Mouse (Mus musculus): ENCODE measurements around the gene Atp5b. TPM values are rescaled to one million over a fixed set of nuclear protein-coding genes. Genes with fewer than 3 reads are reported as not detected.
A peak's percentile ranks its signal among the peaks of the same experiment; 100 is the strongest.

Gene Atp5b
- polyA plus RNA-seq, 1 experiment from 2014 or later = 2,273 TPM

DNA sequence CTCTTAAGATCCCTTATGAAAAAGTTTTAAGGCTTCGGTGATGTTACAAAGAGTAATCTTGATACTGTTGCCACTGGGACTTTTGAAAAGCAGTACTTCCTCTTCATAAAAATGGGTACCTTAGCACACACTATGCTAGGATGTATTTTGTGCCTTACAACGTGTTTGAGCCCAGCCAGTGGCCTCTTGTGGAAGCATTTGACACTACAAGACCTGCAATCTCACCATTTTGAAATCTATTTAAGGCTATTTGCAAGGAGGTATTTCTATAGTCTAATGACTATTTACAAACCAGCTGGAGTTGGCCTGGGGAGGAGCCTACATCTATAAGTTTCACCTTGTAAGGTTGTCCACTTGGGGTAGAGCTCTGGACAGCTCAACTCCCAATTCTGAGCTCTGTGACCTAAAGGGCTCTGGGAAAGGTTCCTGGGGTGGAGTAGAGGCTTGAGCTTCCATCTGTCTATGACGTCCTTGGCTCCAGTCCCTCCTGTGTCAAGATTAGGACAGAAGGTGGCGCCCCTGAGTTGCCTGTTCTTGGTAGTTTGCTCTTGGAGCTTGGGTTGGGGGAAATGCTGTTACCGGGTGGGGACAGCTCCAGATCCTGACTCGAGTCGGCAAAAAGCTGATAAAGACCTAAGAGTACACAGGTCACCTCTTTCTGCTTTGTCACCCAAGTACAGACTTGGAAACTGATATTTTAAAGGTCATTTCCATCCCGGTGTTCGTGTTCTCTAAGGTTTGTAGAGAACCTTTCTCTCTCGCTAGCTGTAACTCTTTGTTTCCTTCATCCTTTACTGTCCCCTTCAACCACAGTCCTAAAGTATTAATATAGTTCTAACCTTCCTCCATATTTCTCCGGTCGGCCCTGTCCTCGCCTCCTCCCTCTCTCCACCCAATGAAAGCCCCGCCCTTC is 7.8 kb downstream of the Atp5b start:
- Histone ChIP-seq H3K9ac (replicated peaks; ENCODE audit: low read depth, low read length) (peak overlapping the region; percentile 74; the same call in 1 of the 2 replicates), H3K27me3 (ENCODE audit: control insufficient read depth, insufficient read depth, low read length) (no peaks in the 10 kb centered on the region), H3K4me3 (ENCODE audit: low read depth, low read length) (peak overlapping the region; percentile 77; the same call in 1 of the 2 replicates), H3K4me1 (ENCODE audit: control insufficient read depth, insufficient read depth, low read length) (peaks cover 21% of the 10 kb centered on the region), H3K27ac (ENCODE audit: low read depth, low read length) (no peak overlapping the region), H3K36me3 (ENCODE audit: control insufficient read depth, insufficient read depth, low read length) (peaks cover 45% of the 10 kb centered on the region), H3K4me2 (ENCODE audit: low read depth, low read length) (peak overlapping the region; percentile 89), H3K9me3 (ENCODE audit: control insufficient read depth, low read length) (no peaks in the 10 kb centered on the region)
- peak; percentile 39; the same call in 1 of the 2 replicates for ATAC-seq (ENCODE audit: low read depth)
- 7% methylated on average over 14 of the region's 14 CpGs for WGBS

DNA sequence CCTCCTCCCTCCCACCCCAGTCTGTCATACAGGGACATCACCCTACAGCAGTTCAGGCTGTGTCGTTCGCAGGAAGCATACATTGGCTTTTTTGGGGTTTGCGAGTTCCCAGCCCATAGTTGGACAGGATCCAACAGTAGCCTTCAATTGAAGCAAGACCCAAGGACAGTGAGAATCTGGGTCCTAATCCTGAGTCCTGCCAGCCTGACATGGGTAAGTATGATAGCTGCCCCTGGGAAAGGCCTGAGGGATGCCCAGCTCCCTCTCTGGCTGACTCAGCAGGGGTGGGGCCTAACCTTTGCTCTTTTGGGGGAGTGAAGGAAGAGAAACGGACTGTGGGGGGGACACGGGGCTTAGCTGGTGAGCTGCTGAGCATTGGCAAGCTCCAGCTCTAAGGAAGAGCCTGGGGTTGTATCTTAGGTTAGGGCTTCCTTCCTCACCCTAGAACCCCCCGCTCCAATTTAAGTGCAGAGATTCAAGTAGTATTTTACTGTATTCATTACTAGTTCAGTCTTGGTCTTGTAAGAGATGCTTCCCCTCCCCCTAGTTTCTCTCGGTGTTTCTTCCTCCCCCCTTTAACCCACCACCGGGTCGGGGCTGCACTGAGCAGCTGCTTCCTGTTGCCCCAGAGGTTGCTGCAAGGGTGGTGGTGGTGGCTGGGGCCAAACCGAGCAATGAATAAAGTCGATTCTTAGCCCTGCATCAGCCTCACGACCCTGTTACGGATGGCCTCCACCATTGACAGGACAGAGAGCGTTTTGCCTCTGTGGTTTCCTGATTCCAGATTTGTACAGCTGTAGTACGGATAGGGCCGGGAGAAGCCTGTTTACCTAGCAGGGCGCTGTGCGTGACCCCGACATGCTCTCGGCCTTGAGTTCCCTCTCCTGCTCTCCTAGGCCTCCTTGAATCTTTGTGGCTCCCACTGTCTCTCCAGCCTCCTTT is 8.8 kb downstream of the Atp5b start, which contains the start of gene Baz2a:
Gene Baz2a, plus strand, starts transcription at position 14 of the 942 bp plus-strand sequence.
- Histone ChIP-seq H3K36me3 (ENCODE audit: control insufficient read depth, insufficient read depth, low read length) (peaks cover 36% of the 10 kb centered on the region), H3K4me2 (ENCODE audit: low read depth, low read length) (peak within 1 kb of the TSS; percentile 89), H3K4me1 (ENCODE audit: control insufficient read depth, insufficient read depth, low read length) (peaks cover 21% of the 10 kb centered on the region), H3K27ac (ENCODE audit: low read depth, low read length) (peak within 1 kb of the TSS; percentile 85), H3K9me3 (ENCODE audit: control insufficient read depth, low read length) (no peaks in the 10 kb centered on the region), H3K4me3 (ENCODE audit: low read depth, low read length) (peak within 1 kb of the TSS; percentile 77), H3K9ac (replicated peaks; ENCODE audit: low read depth, low read length) (peak within 1 kb of the TSS; percentile 74), H3K27me3 (ENCODE audit: control insufficient read depth, insufficient read depth, low read length) (no peaks in the 10 kb centered on the region)
- peak; percentile 26; the same call in 1 of the 2 replicates for ATAC-seq (ENCODE audit: low read depth)
- under 1% methylated on average over 20 of the region's 20 CpGs for WGBS

DNA sequence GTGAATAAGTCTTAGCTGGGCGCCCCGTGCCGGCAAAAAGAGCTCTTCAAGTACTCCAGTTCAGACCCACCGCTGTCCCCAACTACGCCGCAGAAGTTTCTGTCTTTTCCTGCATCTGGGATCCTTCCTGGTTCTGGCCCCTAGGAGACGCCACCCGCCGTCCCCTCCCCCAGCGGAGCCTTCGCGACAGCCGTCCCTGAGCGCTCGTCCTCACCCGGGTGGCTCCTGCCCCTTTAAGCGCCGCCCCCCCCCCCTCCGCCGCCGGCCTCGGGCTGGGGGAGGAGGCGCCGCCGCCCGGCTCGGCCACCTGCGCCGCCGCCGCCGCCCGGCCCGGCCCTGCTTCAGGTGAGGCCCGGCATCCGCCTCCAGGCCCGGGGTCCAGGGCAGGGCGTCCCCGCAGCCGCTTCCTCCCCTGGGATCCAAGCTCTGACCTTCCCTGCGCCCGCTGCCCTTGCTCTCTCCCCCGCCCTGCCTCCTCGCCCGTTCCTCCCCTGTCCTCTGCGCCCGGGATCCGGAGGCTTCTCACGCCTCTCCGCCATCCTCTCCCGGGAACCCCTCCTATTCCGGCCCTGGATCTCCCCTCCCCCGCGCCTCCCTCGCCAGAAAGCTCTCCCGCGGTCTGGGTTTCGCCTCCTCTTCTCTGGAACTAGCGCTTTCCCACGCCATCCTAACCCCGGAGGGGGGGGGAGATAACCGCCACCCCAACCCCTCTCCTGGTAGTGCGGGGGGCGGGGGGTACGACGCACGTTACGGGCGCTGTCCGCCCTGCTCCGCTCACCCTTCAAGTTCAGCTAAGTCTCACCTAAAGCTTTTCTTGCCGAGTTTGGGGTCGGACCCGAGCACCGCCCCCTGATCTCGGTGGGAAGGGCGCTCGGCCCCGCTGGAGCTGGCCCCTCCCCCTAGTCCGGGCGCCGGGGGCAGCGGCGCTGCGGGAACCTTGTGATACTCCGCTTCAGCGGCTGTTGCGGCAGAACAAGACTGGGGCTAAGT is 9.7 kb downstream of the Atp5b start:
- under 1% methylated on average over 57 of the region's 88 CpGs for WGBS
- peaks cover 22% of the 10 kb centered on the region for H3K4me1 ChIP-seq (ENCODE audit: control insufficient read depth, insufficient read depth, low read length)
- H3K9me3 ChIP-seq (ENCODE audit: control insufficient read depth, low read length) = no peaks in the 10 kb centered on the region
- H3K36me3 ChIP-seq (ENCODE audit: control insufficient read depth, insufficient read depth, low read length) = peaks cover 26% of the 10 kb centered on the region
- peak; percentile 48 for ATAC-seq (ENCODE audit: low read depth)
- H3K4me3 ChIP-seq (ENCODE audit: low read depth, low read length) = peak overlapping the region; percentile 77
- H3K27me3 ChIP-seq (ENCODE audit: control insufficient read depth, insufficient read depth, low read length) = no peaks in the 10 kb centered on the region
- H3K27ac ChIP-seq (ENCODE audit: low read depth, low read length) = peak overlapping the region; percentile 85
- peak overlapping the region; percentile 74 for H3K9ac ChIP-seq (replicated peaks; ENCODE audit: low read depth, low read length)
- peak overlapping the region; percentile 89 for H3K4me2 ChIP-seq (ENCODE audit: low read depth, low read length)

DNA sequence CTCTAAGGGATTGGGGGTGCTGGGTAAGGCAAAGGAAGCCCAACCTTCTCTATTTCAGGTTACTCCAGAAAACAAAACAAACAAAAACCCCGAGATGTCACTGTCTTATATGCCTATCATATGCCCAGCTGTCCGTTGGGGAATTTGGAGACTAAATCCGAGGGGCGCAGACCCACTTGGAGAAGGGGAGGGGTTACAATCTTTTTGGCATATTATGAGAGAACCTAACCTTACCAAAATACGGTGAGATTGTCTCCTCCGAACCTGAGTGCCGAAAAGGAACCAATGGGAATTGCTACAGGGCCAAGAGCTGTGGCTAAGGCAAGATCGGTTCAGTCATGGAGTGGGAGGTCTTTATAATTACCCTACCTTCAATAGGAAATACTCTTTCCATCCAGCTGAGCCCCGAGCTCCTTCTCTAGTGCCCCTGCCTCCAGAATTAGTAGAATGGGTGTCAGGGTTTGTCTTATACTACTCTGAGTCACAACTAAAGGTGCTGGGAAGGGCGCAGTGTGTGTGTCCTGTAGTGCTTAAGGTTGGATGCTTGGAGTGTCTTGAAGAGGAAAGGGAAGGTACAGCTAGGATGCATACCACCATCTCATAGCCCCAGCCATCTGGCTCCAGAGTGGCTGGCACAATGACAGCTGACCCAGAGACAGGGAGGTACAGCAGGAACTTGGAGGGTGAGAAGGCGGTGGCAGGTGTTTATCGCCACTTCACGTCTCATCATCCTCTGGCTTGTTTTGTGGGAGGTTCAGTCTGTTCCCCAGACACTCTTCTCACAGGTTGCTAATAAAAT is 10.6 kb downstream of the Atp5b start:
- WGBS = 24% methylated on average over 13 of the region's 13 CpGs
- Histone ChIP-seq H3K27me3 (ENCODE audit: control insufficient read depth, insufficient read depth, low read length) (no peaks in the 10 kb centered on the region), H3K4me2 (ENCODE audit: low read depth, low read length) (peak overlapping the region; percentile 89), H3K4me3 (ENCODE audit: low read depth, low read length) (peak overlapping the region; percentile 77), H3K9ac (replicated peaks; ENCODE audit: low read depth, low read length) (peak overlapping the region; percentile 74), H3K4me1 (ENCODE audit: control insufficient read depth, insufficient read depth, low read length) (peaks cover 29% of the 10 kb centered on the region), H3K36me3 (ENCODE audit: control insufficient read depth, insufficient read depth, low read length) (peaks cover 17% of the 10 kb centered on the region), H3K9me3 (ENCODE audit: control insufficient read depth, low read length) (no peaks in the 10 kb centered on the region), H3K27ac (ENCODE audit: low read depth, low read length) (peak overlapping the region; percentile 85)
- no peak for ATAC-seq (ENCODE audit: low read depth)

DNA sequence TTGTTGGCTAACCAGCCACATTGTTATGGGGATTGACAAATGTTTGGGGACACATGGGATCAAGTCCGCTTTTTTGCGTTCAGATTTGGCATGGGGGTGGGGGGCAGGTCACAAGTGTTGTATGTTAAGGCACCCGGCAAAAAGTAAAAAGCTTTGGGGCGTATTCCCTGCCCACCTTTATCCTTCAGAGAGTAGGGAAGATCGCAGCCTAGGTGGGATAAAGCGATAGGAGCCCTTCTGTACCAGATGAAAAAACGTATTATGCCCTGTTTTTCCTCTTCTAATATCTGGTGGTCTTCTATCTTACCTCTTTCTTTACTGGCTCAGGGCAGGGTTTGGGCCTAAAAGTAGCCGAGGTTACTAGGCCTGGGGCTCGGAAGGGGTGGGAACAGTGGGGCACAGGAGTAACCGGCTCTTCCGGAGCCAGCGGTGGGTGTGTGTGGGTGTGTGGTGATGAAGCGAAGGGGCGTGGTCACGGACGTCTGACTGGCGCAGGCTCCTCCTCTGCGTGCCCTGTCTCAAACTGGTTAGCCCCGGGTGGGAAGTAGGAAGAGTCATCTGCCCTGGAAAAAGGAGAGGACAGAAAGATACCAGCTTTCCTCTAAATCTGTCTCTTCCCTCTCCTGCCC is 11.4 kb downstream of the Atp5b start:
- peaks cover 10% of the 10 kb centered on the region for H3K36me3 ChIP-seq (ENCODE audit: control insufficient read depth, insufficient read depth, low read length)
- no peaks in the 10 kb centered on the region for H3K27me3 ChIP-seq (ENCODE audit: control insufficient read depth, insufficient read depth, low read length)
- 12% methylated on average over 19 of the region's 19 CpGs for WGBS
- peak overlapping the region; percentile 15; the same call in 1 of the 2 replicates for H3K4me3 ChIP-seq (ENCODE audit: low read depth, low read length)
- H3K9ac ChIP-seq (replicated peaks; ENCODE audit: low read depth, low read length) = no peak overlapping the region
- no peak overlapping the region for H3K27ac ChIP-seq (ENCODE audit: low read depth, low read length)
- peaks cover 29% of the 10 kb centered on the region for H3K4me1 ChIP-seq (ENCODE audit: control insufficient read depth, insufficient read depth, low read length)
- no peaks in the 10 kb centered on the region for H3K9me3 ChIP-seq (ENCODE audit: control insufficient read depth, low read length)
- H3K4me2 ChIP-seq (ENCODE audit: low read depth, low read length) = peak overlapping the region; percentile 41
- ATAC-seq (ENCODE audit: low read depth) = peak; percentile 29; the same call in 1 of the 2 replicates

DNA sequence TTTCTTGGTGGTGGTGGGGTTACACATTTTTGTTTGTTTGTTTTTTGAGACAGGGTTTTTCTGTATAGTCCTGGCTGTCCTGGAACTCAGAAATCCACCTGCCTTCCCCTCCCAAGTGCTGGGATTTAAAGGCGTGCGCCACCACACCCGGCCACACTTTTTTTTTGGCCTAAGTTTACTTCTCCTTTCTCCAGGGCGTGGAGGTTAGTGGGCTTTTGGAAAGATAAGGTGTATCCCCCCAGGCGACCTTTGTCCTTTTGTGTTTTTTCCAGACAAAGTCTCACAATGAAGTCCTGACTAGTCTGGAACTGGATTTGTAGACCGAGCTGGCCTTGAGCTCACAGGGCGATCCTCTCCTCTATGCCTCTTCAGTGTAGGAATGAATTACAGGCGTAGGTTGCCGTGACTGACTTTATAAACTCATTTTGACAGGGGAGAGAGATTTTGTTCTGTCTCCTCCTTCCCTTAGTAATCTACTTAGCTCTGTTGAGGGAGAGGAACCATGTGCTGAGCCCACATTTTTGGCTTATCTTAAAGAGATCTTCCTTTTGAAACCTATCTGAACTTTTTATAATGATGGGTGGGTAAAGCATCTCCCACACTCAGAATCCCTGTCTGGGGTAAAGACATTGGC is 12.0 kb downstream of the Atp5b start:
- Histone ChIP-seq H3K4me2 (ENCODE audit: low read depth, low read length) (peak overlapping the region; percentile 41), H3K36me3 (ENCODE audit: control insufficient read depth, insufficient read depth, low read length) (peaks cover 3% of the 10 kb centered on the region), H3K9me3 (ENCODE audit: control insufficient read depth, low read length) (no peaks in the 10 kb centered on the region), H3K27me3 (ENCODE audit: control insufficient read depth, insufficient read depth, low read length) (no peaks in the 10 kb centered on the region), H3K4me1 (ENCODE audit: control insufficient read depth, insufficient read depth, low read length) (peaks cover 29% of the 10 kb centered on the region), H3K9ac (replicated peaks; ENCODE audit: low read depth, low read length) (no peak overlapping the region), H3K27ac (ENCODE audit: low read depth, low read length) (no peak overlapping the region), H3K4me3 (ENCODE audit: low read depth, low read length) (no peak overlapping the region)
- 34% methylated on average over 9 of the region's 9 CpGs for WGBS
- ATAC-seq (ENCODE audit: low read depth) = no peak

DNA sequence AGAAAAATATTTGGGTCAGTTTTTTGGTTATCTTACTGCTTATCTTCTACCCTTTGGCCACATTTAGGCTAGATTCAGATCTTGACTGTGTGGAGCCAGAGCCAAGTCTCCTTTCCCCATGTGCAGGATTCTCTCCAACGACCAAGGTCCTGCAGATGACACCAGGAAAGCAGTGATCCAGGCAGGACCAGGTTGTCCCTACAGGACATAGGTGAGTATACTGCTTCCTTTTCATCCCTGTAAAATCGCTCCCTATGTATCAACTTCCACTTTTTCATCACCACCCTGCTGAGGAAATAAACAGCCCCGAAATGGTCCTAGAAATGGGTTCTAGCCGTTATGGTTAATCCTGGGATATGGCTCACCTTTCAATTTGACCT is 13.2 kb downstream of the Atp5b start:
- 20% methylated on average over 4 of the region's 4 CpGs for WGBS
- Histone ChIP-seq H3K27me3 (ENCODE audit: control insufficient read depth, insufficient read depth, low read length) (no peaks in the 10 kb centered on the region), H3K4me3 (ENCODE audit: low read depth, low read length) (peak overlapping the region; percentile 99), H3K4me2 (ENCODE audit: low read depth, low read length) (0 out of 2 replicates have a peak overlapping the region, but pooled peaks have one; percentile 64), H3K36me3 (ENCODE audit: control insufficient read depth, insufficient read depth, low read length) (no peaks in the 10 kb centered on the region), H3K27ac (ENCODE audit: low read depth, low read length) (0 out of 2 replicates have a peak overlapping the region, but pooled peaks have one; percentile 69), H3K9ac (replicated peaks; ENCODE audit: low read depth, low read length) (no peak overlapping the region), H3K4me1 (ENCODE audit: control insufficient read depth, insufficient read depth, low read length) (peaks cover 25% of the 10 kb centered on the region), H3K9me3 (ENCODE audit: control insufficient read depth, low read length) (no peaks in the 10 kb centered on the region)
- no peak for ATAC-seq (ENCODE audit: low read depth)

Data from neural tube, embryonic 14.5 days (tissue).